Mouse (Mus musculus): ENCODE measurements around the gene Prdm10.

Gene Prdm10

GRCm38 (mm10) chr9:31280366-31281010 is at the start of gene Prdm10:
Prdm10 (plus strand) TSS chr9:31280538.
- DNase-seq (ENCODE audit: low spot score in 2 of 2): peak; percentile 83 to 92

- DNase-seq (ENCODE audit: low spot score in 2 of 2): no peak
Measured at GRCm38 (mm10) chr9:31235030-31235429, 45.3 kb upstream of the Prdm10 start.

GRCm38 (mm10) chr9:31235489-31235888 is 44.8 kb upstream of the Prdm10 start:
- DNase-seq (ENCODE audit: low spot score in 2 of 2): no peak

GRCm38 (mm10) chr9:31236079-31236478 is 44.3 kb upstream of the Prdm10 start:
- no peak for DNase-seq (ENCODE audit: low spot score in 2 of 2)

DNA sequence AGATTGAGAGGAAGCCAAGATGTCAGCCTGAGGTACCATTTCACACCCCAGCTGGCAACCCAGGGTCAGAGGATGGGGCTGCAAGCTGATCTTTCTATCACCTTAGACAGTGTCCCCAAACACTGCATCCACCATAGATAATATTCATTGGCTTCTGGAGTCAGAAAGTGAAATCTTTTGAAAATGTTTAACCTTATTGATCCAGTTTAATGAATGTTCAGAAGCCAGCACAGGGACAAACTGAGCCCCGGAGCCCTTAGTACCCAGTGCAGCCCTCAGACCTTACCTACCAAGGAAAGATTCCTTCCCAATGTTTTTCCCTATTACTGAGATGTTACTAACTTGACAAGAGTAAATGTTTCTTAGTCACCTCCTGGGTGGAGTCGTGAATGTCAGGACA is 41.8 kb upstream of the Prdm10 start:
- DNase-seq (ENCODE audit: low spot score in 2 of 2): no peak

GRCm38 (mm10) chr9:31239551-31239950 is 40.8 kb upstream of the Prdm10 start:
- DNase-seq (ENCODE audit: low spot score in 2 of 2): no peak

DNA sequence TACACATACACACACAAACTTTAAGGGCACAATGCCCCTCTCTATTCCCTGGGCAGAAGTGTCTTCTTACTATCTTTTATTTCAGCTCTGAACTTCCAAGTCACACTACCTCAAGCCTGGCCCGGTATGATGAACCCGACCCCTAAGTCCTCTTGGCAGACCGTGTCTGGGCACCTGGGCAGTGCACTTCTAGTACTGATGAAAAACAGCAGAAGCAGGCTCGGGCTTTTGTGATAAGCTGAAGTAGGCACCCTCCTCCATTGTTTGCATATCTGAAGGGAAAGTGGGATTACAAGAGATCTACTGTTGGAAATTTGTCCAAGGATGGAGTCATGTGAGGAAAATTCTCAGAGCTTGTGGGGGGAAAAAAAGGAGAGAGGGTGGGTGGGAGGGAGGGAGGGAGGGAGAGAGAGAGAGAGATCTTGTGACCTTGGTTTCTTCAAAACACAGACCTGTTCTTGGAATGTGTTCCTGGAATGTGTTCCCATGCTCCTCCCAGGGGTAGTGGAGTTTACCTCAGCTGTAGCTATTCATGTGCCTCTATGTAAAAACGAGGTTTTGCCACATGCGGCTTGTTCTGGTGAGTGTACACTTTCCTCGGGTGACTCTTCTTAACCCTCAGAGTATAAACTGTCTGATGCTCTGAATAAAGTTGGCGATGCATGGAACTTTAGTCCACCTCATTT is 39.7 kb upstream of the Prdm10 start:
- no peak for DNase-seq (ENCODE audit: low spot score in 2 of 2)

GRCm38 (mm10) chr9:31241208-31241699 is 39.1 kb upstream of the Prdm10 start:
- no peak for DNase-seq (ENCODE audit: low spot score in 2 of 2)

GRCm38 (mm10) chr9:31243306-31243938 is 36.9 kb upstream of the Prdm10 start:
- DNase-seq (ENCODE audit: low spot score in 2 of 2): peak in 1 of 2 experiments; percentile 9

GRCm38 (mm10) chr9:31243939-31244333 is 36.4 kb upstream of the Prdm10 start:
- DNase-seq (ENCODE audit: low spot score in 2 of 2): no peak

DNA sequence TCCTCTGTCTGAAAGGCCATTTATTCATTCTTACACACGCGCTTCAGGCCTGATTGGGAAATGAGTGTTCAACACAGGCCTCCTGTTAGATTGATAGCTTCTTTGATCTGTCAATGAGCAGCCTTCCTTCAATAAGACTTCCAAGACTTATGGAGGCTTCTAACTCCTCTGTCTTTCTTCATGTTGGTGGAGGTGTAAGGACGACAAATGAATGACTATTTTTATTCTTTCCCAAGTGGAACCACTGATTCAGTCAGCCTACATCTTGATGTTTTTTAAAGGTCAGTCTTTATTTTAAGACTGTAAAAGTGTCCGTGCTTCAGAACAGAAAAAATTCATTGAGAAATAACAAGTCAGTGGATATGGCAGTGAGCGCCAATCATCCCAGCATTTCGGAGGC is 35.3 kb upstream of the Prdm10 start:
- DNase-seq (ENCODE audit: low spot score in 2 of 2): no peak

- no peak for DNase-seq (ENCODE audit: low spot score in 2 of 2)
Measured at GRCm38 (mm10) chr9:31246421-31246820, 33.9 kb upstream of the Prdm10 start.

DNA sequence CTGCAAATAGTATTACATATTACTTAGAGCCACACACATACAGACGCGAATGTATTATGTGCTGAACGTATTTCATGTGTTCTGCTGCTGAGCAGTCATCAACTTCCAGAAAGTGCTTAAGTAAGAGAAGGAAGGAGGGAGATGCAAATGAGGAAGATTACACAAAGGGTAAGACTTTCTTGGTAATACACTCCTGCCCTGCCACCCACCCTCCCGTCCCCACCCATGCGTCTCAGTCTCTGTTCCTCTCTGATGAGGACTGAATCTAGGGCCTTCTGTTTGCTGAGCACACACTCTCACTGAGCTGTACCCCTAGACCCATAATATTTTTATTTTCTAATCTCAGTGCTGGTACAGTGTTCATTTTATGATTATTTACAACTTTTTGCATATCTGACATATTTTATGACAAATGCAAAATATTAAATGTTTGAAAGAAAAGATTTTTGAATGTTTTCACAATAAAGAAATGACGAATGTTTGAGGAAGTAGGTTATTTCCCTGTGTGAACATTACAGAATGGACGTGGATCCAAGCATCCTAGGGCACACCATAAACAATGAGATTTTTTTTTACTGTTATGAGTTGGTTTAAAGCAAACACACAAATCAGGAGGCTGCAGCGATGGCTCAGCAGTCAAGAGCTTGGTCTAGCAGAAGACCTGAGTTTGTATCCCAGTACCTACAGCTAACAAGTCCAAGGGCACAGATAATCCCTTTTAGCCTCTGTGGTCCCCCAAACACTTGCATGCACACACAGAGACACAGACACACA is 32.7 kb upstream of the Prdm10 start:
- DNase-seq (ENCODE audit: low spot score in 2 of 2): no peak

- DNase-seq (ENCODE audit: low spot score in 2 of 2): peak; percentile 72 to 75
Measured at GRCm38 (mm10) chr9:31252182-31252799, 28.0 kb upstream of the Prdm10 start.

DNA sequence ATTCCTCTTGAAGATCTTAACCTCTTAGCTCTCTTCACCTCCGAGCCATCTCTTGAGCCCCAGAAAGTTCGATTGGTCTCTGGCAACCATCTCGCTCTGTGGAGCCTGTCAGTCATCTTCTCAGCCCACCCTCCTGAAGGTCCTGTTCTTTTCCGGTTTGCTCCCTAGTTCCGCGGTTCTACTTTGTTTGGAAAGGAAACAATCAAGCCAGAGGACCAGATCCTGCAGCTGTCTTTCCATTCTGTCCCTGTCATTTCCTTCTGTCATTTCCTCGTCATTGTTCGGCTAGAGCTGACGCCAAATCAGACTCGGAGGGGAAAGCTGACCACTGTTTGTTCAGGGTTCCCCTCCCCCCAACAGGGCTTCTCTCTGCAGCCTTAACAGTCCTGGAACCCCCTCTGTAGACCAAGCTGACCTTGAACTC is 27.0 kb upstream of the Prdm10 start:
- DNase-seq (ENCODE audit: low spot score in 2 of 2): peak in 1 of 2 experiments; percentile 24

GRCm38 (mm10) chr9:31253866-31254696 is 26.3 kb upstream of the Prdm10 start:
- no peak for DNase-seq (ENCODE audit: low spot score in 2 of 2)

DNA sequence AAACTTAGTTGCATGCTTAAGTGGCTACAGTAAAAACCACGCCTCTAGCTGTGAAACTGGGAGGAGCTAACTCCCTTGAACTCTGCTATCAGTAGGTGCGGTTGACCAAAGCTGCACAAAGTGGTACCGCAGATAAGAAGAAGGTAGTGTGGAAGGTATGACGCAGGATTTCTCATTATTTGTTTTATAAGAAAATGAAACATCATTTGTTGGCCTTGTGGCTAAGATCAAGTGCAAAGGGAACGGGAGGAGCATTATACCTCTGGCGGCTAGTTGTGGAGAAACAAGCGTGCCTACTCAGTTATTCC is 25.7 kb upstream of the Prdm10 start:
- peak; percentile 28 to 40 for DNase-seq (ENCODE audit: low spot score in 2 of 2)

DNA sequence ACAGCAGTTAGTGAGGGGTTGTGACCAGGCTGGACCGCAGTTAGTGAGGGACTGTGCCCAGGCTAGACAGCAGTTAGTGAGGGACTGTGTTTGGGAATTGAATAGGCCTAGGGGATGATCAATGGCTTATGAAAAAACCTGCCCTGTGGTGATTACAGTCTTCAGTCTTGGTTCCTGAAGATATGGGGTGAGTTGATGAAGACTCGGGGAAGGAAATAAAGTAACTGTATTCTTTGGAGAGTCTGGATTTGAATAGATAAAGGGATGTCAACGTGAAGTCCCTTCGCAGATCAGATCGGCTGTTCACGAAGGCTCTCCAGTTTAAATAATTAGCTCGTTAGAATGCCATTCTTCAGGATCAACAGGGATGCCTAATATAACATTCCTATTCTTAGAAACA is 24.4 kb upstream of the Prdm10 start:
- DNase-seq (ENCODE audit: low spot score in 2 of 2): no peak

DNA sequence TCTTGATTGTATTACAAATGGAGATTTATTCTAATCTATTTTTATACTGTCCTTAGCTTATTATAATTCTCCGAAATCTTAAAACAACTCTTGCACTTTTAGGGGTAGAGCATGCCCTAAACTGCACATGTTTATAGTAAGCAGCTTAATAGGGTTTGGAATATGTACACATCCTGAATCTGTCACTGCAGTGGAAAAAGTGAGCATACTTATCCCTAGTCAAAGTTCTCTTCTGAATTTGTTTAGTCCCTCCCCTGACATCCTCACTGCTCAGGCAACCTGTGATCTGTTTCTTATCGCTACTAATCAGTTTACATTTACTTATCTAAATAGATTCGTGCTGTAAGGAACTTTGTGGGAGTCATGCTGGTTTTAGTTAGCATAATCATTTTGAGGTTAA is 22.1 kb upstream of the Prdm10 start:
- DNase-seq (ENCODE audit: low spot score in 2 of 2): no peak

DNA sequence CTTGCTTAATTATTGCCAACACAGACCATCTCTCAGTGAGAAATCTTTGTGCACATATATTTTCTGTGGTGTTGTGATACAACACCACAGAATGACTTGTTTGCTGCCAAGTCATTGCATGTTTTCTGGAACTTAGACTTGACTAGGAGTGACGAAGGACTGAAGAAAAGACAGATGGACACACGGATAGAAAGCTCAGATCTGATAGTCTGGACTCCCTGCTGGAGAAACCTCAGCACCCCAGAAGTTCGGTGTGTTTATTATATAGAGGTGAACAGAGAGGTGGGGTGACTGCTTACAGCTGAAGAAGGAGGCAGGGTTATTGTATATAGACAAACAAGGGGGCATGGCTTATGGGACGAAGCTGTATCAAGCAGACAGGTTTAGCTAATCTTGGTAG is 20.1 kb upstream of the Prdm10 start:
- no peak for DNase-seq (ENCODE audit: low spot score in 2 of 2)
